Mouse (Mus musculus) heart, adult 2 months (tissue): ENCODE results near the gene Zbed4. TPM values are rescaled to one million over a fixed set of nuclear protein-coding genes. Genes with fewer than 3 reads are reported as not detected.

ENCODE experiments used
- DNase-seq, 2 experiments: peaks; one replicate each; pipeline ENCODE4 v3.0.0; 2021
- H3K27ac ChIP-seq: fragments of 200-600 bp; 2 replicates; pipeline ENCODE4 v1.8.1; 2022
- H3K27me3 ChIP-seq: fragments of 200-500 bp; 2 replicates; pipeline ENCODE4 v1.6.1; 2012; ENCODE audit warnings: mild to moderate bottlenecking, low read length, inconsistent platforms, mixed read lengths; ENCODE audit not compliant: control insufficient read depth, insufficient read depth
- H3K36me3 ChIP-seq: fragments of 200-500 bp; 2 replicates; pipeline ENCODE4 v1.6.1; 2012; ENCODE audit warnings: low read length, inconsistent platforms; ENCODE audit not compliant: control insufficient read depth, insufficient read depth
- H3K4me1 ChIP-seq: fragments of 200-500 bp; 2 replicates; pipeline ENCODE4 v1.6.1; 2011; ENCODE audit warnings: low read length; ENCODE audit not compliant: control insufficient read depth, insufficient read depth
- H3K4me3 ChIP-seq: fragments of 200-600 bp; 2 replicates; pipeline ENCODE4 v1.8.1; 2022
- H3K79me2 ChIP-seq: fragments of 200-500 bp; replicated peaks from 2 replicates; pipeline ENCODE4 v1.6.1; 2012; ENCODE audit warnings: mild to moderate bottlenecking, inconsistent platforms, low read length, moderate library complexity, mixed read lengths; ENCODE audit not compliant: control insufficient read depth, insufficient read depth
- H3K9ac ChIP-seq: fragments of 200-500 bp; 2 replicates; pipeline ENCODE4 v1.6.1; 2012; ENCODE audit warnings: low read depth, mild to moderate bottlenecking, control low read depth, inconsistent platforms, low read length, mixed read lengths
- CTCF ChIP-seq: fragments of 200-600 bp; IDR thresholded peaks from 2 replicates; pipeline ENCODE4 v1.8.1; 2022; ENCODE audit warnings: antibody characterized with exemption, mild to moderate bottlenecking, moderate library complexity
- EP300 ChIP-seq: fragments of 200-500 bp; IDR thresholded peaks from 2 replicates; pipeline ENCODE4 v1.6.1; 2011; ENCODE audit warnings: low read depth, low read length, control low read depth; ENCODE audit not compliant: insufficient read depth
- POLR2A ChIP-seq: fragments of 200-500 bp; IDR thresholded peaks from 2 replicates; pipeline ENCODE4 v1.6.1; 2011; ENCODE audit warnings: mild to moderate bottlenecking, low read depth, low read length, control low read depth; ENCODE audit not compliant: insufficient read depth
- WGBS: fragments of 180-500 bp; shearing (Covaris S2); methylation state at CpG from one replicate; pipeline ENCODE4 v1.1.7; 2018; 5-methylcytosine and 5-hydroxymethylcytosine counted together
- intact Hi-C: fragments of 180-260 bp; cut with DNase I; formaldehyde crosslinking; loops from one replicate; pipeline ENCODE4 v1.15.1; 2025
- polyA plus RNA-seq: library from polyadenylated mRNA; depleted of rRNA; stranded (reverse); fragments of >200 nt; gene quantifications from 2 replicates; pipeline ENCODE4 v1.2.3, GENCODE M21; 2012
- total RNA-seq, 2 experiments: library from RNA; stranded (reverse); gene quantifications; 2 replicates each; pipeline ENCODE4 v1.2.3; 2021

Zbed4 gene
- total and polyA plus RNA-seq, 3 experiments: 3.3 to 9.1 (median 8.2) TPM

GRCm38 (mm10) chr15:88708657-88709511 is 42.6 kb upstream of the Zbed4 start:
- TF ChIP-seq CTCF (no peak), POLR2A (no peak), EP300 (no peak)
- peaks cover 9% of the 10 kb centered on the region for H3K79me2 ChIP-seq
- peaks cover 4% of the 10 kb centered on the region; the same call in 1 of the 2 replicates for H3K36me3 ChIP-seq
- WGBS: 84% methylated on average over 13 of the region's 13 CpGs
- no peak overlapping the region for H3K4me3 ChIP-seq
- intact Hi-C loops: no loop called here
- H3K9ac ChIP-seq: no peak overlapping the region
- H3K27ac ChIP-seq: no peak overlapping the region
- no peaks in the 10 kb centered on the region for H3K27me3 ChIP-seq
- no peak for DNase-seq
- H3K4me1 ChIP-seq: no peaks in the 10 kb centered on the region

DNA sequence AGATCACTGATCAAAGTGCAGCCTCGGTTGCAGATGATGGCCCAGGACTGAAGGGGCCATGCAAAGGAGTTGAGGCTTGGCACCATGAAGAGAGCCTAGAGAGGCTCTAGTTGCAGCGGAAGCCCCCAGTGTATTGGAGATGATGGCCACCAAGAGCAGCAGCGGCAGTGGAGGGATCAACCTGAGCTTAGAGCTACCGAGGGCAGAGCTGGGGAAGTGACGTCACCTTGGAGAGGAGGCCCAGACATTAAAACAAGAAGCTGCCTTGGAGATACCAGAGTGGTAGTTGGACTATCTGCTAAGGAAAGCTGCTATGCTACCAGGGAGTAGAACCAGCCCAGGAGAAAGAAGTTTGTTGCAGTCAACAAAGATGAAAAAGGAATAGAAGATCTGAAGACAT is 41.6 kb upstream of the Zbed4 start:
- peaks cover 9% of the 10 kb centered on the region for H3K79me2 ChIP-seq
- H3K27ac ChIP-seq: no peak overlapping the region
- WGBS: 91% methylated on average over 5 of the region's 5 CpGs
- peaks cover 4% of the 10 kb centered on the region; the same call in 1 of the 2 replicates for H3K36me3 ChIP-seq
- intact Hi-C loops: no loop called here
- no peak overlapping the region for H3K9ac ChIP-seq
- no peak for DNase-seq
- no peak overlapping the region for H3K4me3 ChIP-seq
- TF ChIP-seq POLR2A (no peak), EP300 (no peak), CTCF (no peak)
- no peaks in the 10 kb centered on the region for H3K27me3 ChIP-seq
- H3K4me1 ChIP-seq: no peaks in the 10 kb centered on the region

DNA sequence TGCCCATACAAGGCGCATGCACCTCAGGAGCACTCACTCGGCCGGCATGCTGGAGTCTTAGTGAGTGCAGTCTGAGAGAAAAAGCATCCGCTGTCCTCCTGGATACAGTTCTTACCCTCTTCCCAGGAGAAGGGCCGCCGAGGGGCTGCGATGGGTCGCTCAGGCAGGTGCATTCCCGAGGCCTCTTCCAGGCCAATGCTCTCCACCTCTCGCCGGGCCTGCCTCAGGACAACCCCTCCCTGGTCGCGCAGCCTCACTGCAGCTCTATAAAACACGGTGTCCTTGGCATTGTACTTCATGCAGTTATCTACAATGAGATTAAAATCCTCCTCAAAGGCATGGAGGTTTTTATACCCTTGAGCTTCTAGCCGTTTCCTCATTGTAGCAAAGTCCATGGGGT is 39.0 kb upstream of the Zbed4 start:
- Histone ChIP-seq H3K4me3 (no peak overlapping the region), H3K27ac (no peak overlapping the region), H3K4me1 (peaks cover 2% of the 10 kb centered on the region), H3K9ac (no peak overlapping the region), H3K27me3 (no peaks in the 10 kb centered on the region), H3K36me3 (peaks cover 13% of the 10 kb centered on the region), H3K79me2 (peaks cover 12% of the 10 kb centered on the region)
- WGBS: 86% methylated on average over 15 of the region's 15 CpGs
- intact Hi-C loops: no loop called here
- TF ChIP-seq CTCF: no peak
- DNase-seq: no peak

- WGBS: 40% methylated on average over 6 of the region's 6 CpGs
- no peaks in the 10 kb centered on the region for H3K27me3 ChIP-seq
- peaks cover 9% of the 10 kb centered on the region for H3K4me1 ChIP-seq
- no peak overlapping the region for H3K27ac ChIP-seq
- TF ChIP-seq POLR2A: no peak
- no peak overlapping the region for H3K9ac ChIP-seq
- H3K4me3 ChIP-seq: no peak overlapping the region
- no peak for DNase-seq
- H3K79me2 ChIP-seq: peaks cover 16% of the 10 kb centered on the region
- peaks cover 10% of the 10 kb centered on the region for H3K36me3 ChIP-seq
- intact Hi-C loops: no loop called here
Observed at GRCm38 (mm10) chr15:88714021-88714589, 37.4 kb upstream of the Zbed4 start.

GRCm38 (mm10) chr15:88716350-88716749 is 35.1 kb upstream of the Zbed4 start:
- Histone ChIP-seq H3K36me3 (peaks cover 9% of the 10 kb centered on the region), H3K27ac (no peak overlapping the region), H3K9ac (no peak overlapping the region), H3K27me3 (no peaks in the 10 kb centered on the region), H3K4me3 (no peak overlapping the region), H3K79me2 (peaks cover 16% of the 10 kb centered on the region), H3K4me1 (peaks cover 9% of the 10 kb centered on the region)
- TF ChIP-seq POLR2A (no peak), EP300 (no peak), CTCF (peak; percentile 71)
- intact Hi-C loops: no loop called here
- no peak for DNase-seq

GRCm38 (mm10) chr15:88717239-88717638 is 34.2 kb upstream of the Zbed4 start:
- TF ChIP-seq EP300 (no peak), POLR2A (no peak), CTCF (no peak)
- no peaks in the 10 kb centered on the region for H3K27me3 ChIP-seq
- no peak overlapping the region for H3K9ac ChIP-seq
- H3K4me1 ChIP-seq: peaks cover 9% of the 10 kb centered on the region
- peaks cover 16% of the 10 kb centered on the region for H3K79me2 ChIP-seq
- H3K4me3 ChIP-seq: no peak overlapping the region
- no peak for DNase-seq
- peaks cover 12% of the 10 kb centered on the region for H3K36me3 ChIP-seq
- intact Hi-C loops: no loop called here
- H3K27ac ChIP-seq: no peak overlapping the region
- 73% methylated on average over 9 of the region's 9 CpGs for WGBS
